Mouse (Mus musculus) monocyte, adult 5-6 weeks (primary cell): ENCODE measurements around the gene 1700021F05Rik. TPM values are rescaled to one million over a fixed set of nuclear protein-coding genes. Genes with fewer than 3 reads are reported as not detected.

Experiments
- ATAC-seq: fragments of 153-309, 156-312 bp; replicated peaks from 2 replicates; pipeline ENCODE4 v1.8.0; 2017; ENCODE audit warnings: mild to moderate bottlenecking; ENCODE audit not compliant: low TSS enrichment, insufficient number of reproducible peaks, severe bottlenecking, poor library complexity, low FRiP score
- total RNA-seq: library from RNA; stranded (forward); fragments of 200-1000, 200-491, 200-594 nt; gene quantifications from 3 replicates; pipeline ENCODE4 v1.2.3, GENCODE M21; 2017

The 1700021F05Rik gene
- total RNA-seq = 40.7 to 52.8 TPM (median 51.9 TPM) in 3 replicates

DNA sequence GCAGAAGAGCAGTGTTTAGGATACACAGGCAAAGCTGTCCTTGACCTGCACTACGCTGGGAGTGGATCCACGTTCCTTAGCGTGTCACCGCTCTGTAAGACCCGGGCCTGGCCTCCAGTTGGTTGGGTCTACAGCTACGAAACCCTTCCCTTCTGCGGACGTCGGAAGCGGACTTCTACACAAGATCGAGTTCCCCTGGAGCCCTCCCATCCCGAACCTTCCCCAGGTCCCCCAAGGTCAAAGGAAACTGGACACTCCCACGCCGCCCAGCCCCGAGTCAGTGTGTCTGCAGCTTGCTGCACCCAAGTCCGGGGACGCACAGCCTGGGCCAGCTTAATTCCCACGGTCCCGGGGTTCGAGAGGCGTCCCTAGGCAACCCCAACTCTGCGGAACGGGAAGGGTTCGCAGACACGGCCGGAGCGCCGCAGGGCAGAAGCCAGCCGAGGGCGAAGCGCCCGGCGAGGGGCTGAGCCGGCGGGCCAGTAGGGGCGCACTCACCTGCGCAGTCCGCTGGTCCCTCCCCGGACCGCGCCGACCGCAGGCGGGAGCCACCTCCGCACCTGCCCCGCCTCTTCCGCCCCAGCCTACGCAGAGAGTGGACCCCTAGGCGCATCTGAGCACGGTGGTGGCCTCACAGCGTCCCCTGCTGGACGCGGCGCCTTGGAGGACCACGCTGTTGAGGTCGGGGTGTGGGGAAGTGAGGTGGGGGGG is at the start of gene 1700021F05Rik:
Gene 1700021F05Rik (minus strand): TSS at position 553 of the 711 bp plus-strand sequence.
- ATAC-seq = peak; percentile 96

GRCm38 (mm10) chr10:43588470-43589177 is 47.8 kb upstream of the 1700021F05Rik start:
- ATAC-seq = no peak

DNA sequence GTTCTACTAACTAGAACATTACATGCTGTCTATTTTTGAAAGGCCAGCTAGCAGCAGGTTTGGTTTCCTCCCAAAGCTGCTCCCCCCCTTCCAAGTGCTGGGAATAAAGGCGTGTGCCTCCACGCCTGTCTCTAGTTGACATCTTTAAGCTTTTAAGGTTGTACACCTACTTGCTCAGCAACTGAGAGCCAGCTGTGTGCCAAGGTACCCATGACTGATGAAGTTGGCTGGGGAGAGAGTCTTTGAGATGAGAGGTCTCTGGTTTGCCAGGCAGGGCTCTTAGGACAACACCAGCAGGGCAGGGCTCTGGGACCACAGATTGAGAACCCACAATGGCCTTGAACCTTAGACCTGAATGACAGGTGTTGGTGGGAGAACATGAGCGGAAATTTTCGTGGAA is 43.7 kb upstream of the 1700021F05Rik start:
- ATAC-seq = no peak

- no peak for ATAC-seq
These were observed 40.5 kb upstream of the 1700021F05Rik start for GRCm38 (mm10) chr10:43581260-43581659.

DNA sequence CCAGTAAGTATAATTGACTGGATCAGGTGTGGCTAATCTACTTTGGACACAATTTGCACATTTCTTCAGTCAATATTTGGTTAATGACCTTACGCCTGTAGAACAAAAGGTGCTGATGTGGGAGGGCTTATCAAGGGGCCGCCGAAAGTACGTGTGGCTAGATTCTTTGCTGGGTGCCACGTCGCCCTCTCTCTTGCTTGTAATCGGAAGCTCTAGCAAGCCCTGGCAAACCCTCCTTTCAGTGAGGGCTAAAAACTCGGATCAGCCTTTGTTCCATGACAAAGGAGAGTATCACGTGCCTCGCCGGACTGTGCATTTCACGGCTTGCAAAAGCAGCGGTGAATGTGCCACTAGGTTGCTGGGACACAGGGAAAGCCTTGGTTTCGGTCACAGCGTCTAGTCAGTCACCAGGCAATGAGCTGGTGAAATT is 39.9 kb upstream of the 1700021F05Rik start:
- no peak for ATAC-seq

DNA sequence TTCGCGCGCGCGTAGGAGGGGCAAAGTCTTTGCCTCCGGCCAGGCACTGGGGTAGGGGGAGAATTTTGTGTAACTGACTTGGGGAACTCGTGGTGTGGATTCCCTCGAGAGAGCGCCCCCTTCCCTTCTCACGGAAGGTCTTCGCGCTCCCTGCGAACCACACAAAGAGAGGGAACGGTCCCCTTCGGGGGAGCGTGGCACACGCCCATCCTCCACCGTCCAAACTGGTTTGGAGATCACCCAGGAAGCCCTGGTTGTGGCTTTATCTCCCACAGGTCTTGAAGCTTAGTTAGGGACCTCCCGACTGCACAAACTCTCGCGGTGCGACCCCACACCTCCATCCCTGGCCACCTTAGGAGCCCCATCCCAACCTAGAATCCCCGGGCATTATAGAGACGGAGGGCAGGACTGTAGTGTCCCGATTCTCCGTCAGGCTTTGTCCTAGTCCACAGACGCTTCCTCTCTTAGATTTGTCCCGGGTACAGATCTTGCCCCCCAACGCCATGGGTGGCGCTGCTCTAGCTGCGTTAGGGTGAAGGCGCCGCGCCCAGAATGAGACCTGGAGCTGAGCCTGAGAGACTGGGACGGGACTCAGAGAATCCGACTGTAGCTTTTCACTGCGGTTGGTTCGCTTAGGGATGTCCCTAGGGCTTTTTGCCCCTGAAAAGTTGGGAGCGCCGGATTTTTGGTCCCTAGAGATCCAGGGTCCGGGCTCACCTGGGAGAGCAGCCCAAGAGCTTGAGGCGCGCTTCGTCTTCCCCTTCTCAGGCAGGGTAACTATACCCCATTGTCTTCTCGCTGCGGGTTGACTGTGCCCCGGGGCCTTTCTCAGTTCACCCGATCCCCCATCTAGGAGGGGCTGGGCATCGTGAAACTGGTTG is 38.8 kb upstream of the 1700021F05Rik start:
- ATAC-seq = no peak

- ATAC-seq = 0 out of 2 replicates have a peak, but pooled peaks have one; percentile 25
These were observed 38.1 kb upstream of the 1700021F05Rik start for GRCm38 (mm10) chr10:43578754-43579380.

- no peak for ATAC-seq
These were observed 37.6 kb upstream of the 1700021F05Rik start for GRCm38 (mm10) chr10:43578366-43578753.

GRCm38 (mm10) chr10:43577997-43578331 is 37.2 kb upstream of the 1700021F05Rik start, which contains the start of gene Cd24a:
TSS of gene Cd24a (plus strand) at chr10:43578284.
- no peak for ATAC-seq

GRCm38 (mm10) chr10:43577299-43577996 is 36.7 kb upstream of the 1700021F05Rik start:
- ATAC-seq = no peak

DNA sequence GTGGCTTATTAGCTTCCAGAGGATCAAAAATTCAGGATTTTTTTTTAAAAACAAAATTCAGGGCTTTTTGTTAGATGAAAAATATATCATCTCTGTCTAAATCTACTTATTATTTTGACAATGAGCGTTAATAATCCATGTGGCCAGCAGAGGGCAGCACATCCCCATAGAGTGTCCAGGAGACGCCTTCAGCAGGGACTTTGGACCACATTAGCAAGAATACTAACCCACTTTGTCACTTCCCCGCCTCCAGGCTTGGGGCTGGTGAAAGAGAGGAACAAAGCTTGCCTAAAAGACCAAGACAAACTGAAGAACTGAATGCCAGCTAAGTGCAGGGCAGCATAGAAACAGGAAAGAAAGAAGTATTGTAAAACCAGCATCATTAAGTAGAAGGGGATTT is 34.2 kb upstream of the 1700021F05Rik start:
- ATAC-seq = 0 out of 2 replicates have a peak, but pooled peaks have one; percentile 71

DNA sequence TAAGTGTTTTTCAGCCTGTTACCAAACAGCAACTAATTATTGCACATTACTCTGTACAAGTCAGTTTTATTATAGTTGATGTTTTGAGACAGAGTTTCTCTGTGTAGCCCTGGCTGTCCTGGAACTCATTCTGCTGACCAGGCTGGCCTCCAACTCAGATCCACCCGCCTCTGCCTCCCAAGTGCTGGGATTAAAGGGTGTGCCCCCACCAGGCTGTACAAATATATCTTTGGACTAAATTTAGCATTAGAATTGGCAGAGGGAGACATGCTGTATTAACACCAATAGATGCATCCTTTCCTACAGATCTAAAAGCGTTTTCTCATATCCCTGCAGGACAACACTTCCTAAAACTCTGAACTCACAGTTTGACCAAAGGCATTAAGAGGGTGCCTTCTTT is 33.6 kb upstream of the 1700021F05Rik start:
- no peak for ATAC-seq

- ATAC-seq = no peak
These were observed 20.5 kb upstream of the 1700021F05Rik start for GRCm38 (mm10) chr10:43561311-43561710.

- no peak for ATAC-seq
These were observed 20.0 kb upstream of the 1700021F05Rik start for GRCm38 (mm10) chr10:43560765-43561164.

- no peak for ATAC-seq
These were observed 18.5 kb upstream of the 1700021F05Rik start for GRCm38 (mm10) chr10:43559313-43559712.

DNA sequence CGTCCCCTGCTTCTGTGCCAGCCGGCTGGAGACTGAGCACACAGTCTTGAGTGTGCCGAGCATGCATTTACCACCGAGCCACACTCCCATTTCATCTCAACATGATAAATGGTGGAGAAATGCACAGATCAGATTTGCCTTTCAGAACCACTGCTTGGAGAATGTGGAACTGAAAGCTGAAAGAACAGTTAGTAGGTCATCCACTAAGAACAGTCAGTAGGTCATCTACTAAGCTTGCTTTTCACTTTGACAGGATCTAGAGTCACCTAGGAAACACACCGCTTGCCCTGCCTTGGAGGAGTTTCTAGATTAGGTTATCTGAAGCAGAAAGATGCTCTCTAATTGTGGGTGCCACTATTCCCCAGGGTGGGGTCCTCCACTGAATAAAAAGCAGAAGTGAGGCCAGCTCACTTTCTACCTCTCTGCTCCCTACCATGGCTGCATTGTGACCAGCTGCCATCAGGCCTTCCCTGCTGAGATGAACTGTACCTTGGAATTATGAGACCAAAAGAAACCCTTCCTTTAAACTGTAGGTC is 16.9 kb upstream of the 1700021F05Rik start:
- ATAC-seq = no peak

DNA sequence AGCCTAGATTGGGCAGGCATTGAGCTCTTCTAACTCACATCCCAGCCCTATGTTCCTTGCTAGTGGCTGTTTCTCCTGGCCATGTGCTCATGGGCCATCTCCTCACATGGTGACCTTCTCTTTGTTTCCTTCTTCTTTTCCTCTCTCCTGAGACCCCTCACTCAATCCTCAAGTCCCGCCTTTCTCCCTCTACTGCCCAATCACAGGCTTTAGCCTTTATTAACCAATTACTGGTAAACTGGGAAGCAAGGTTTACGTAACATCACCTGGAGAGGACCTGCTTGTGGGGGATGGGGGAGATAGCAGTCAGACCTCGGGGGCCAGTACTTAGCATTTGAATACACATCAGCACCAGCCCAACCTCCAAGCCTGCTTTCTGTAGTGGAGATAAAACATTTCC is 10.6 kb upstream of the 1700021F05Rik start:
- no peak for ATAC-seq

DNA sequence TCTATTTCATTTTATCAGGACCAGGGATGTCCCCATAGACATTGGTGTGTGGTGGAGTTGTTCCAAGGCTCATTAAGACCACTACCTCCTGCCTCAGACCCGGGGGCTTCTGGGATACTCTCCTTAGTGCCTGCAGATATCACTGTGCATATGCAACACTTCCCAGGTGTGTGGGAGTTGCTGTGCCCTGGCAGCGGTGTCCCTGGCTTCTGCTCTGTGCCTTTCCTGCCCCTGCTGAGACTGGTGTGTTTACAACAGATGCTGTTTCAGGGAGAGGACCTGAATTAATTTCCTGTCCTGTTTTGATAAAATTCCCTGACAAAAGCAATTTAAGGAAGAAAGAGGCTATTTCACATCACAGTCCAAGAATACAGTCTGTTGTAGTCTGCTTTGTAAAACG is 10.1 kb upstream of the 1700021F05Rik start:
- no peak for ATAC-seq
